In the genomic region with DNA sequence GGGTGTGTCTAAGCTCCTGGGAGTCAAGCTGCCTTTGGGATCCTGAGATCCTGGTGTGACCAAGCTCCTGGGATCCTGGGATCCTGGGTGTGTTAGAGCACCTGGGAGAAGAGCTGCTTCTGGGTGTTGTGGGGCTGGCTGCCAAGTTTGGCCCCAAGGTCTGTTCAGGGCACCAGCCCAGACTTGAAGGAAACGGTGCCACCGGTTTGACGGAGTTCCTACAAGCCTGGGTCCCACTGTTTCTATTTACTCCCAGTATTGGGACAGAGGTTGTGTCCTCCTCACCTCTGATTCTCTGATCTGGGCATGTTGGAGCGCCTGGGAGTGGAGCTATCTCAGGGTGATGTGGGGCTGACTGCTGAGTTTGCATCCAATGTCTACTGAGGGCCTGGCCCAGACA, we compare ENCODE assay signal across 12 mouse cellular contexts. TPM values are rescaled to one million over a fixed set of nuclear protein-coding genes. Genes with fewer than 3 reads are reported as not detected.
"Had no signal": no experiment of that assay in that cellular context is flagged by ENCODE, and none has a peak within 500 bp of the region (broad histone marks: within the 10 kb centered on the region; RNA-seq: fewer than 3 reads in every experiment).

No protein-coding gene starts in this region.

RNA-seq across cellular contexts. Expression of a gene that starts 14.9 kb away (rescaled TPM):
- polyA plus RNA-seq: neural tube, embryonic 11.5 days; neural tube, embryonic 12.5 days; neural tube, embryonic 13.5 days; neural tube, embryonic 14.5 days; neural tube, embryonic 15.5 days; small intestine, adult 2 months; stomach, embryonic 14.5 days; stomach, embryonic 15.5 days; stomach, embryonic 16.5 days; stomach, postnatal 0 days; testis, adult 2 months; thymus, postnatal 0 days had no signal

RNA-seq across cellular contexts. Expression of a gene that starts 22.4 kb away (rescaled TPM):
- polyA plus RNA-seq: neural tube, embryonic 11.5 days; neural tube, embryonic 12.5 days; neural tube, embryonic 13.5 days; neural tube, embryonic 14.5 days; neural tube, embryonic 15.5 days; stomach, embryonic 16.5 days; stomach, postnatal 0 days had no signal
